In genomic region chr15:9271876-9272275, GRCm38 (mm10) we compare ENCODE assay signal across 27 mouse cellular contexts. TPM values are rescaled to one million over a fixed set of nuclear protein-coding genes. Genes with fewer than 3 reads are reported as not detected.
"Had no signal": no experiment of that assay in that cellular context is flagged by ENCODE, and none has a peak within 500 bp of the region (broad histone marks: within the 10 kb centered on the region; RNA-seq: fewer than 3 reads in every experiment).

No protein-coding gene starts in this region.

- ATAC-seq: liver, postnatal 0 days; lung, postnatal 0 days; midbrain, embryonic 15.5 days had no signal

- H3K9ac ChIP-seq: kidney, embryonic 15.5 days; limb, embryonic 12.5 days; limb, embryonic 15.5 days; liver, embryonic 14.5 days; liver, postnatal 0 days; lung, embryonic 14.5 days; midbrain, embryonic 12.5 days; midbrain, embryonic 15.5 days had no signal

- H3K27me3 ChIP-seq: kidney, embryonic 15.5 days; limb, embryonic 12.5 days; limb, embryonic 15.5 days; midbrain, embryonic 12.5 days; midbrain, embryonic 15.5 days had no signal

- H3K4me2 ChIP-seq: kidney, embryonic 15.5 days; limb, embryonic 12.5 days; limb, embryonic 15.5 days; liver, embryonic 11.5 days; lung, embryonic 14.5 days; midbrain, embryonic 12.5 days; midbrain, embryonic 15.5 days had no signal

- H3K4me3 ChIP-seq: kidney, embryonic 15.5 days; limb, embryonic 12.5 days; limb, embryonic 15.5 days; midbrain, embryonic 12.5 days; midbrain, embryonic 15.5 days had no signal

- H3K9me3 ChIP-seq: kidney, embryonic 15.5 days; limb, embryonic 12.5 days; limb, embryonic 15.5 days; midbrain, embryonic 12.5 days; midbrain, embryonic 15.5 days had no signal

- H3K27ac ChIP-seq: kidney, embryonic 15.5 days; limb, embryonic 12.5 days; limb, embryonic 15.5 days; liver, embryonic 14.5 days; macrophage; midbrain, embryonic 12.5 days; midbrain, embryonic 15.5 days had no signal

- H3K4me1 ChIP-seq: kidney, embryonic 15.5 days; limb, embryonic 12.5 days; limb, embryonic 15.5 days; midbrain, embryonic 12.5 days; midbrain, embryonic 15.5 days had no signal

- H3K36me3 ChIP-seq: kidney, embryonic 15.5 days; limb, embryonic 12.5 days; limb, embryonic 15.5 days; midbrain, embryonic 12.5 days; midbrain, embryonic 15.5 days had no signal

- DNase-seq: kidney, adult 11 months; kidney, adult 8-10 months; kidney, postnatal 14 days; kidney, postnatal 4 days; left cerebral cortex, postnatal 4 days; liver, postnatal 0 days; lung, embryonic 14.5 days; right cerebral cortex, postnatal 14 days; spleen, adult 18-20 months; thymus, adult 2 months; thymus, postnatal 14 days; thymus, postnatal 4 days had no signal

RNA-seq across cellular contexts. Expression of gene Ugt3a1, which starts 4.8 kb away (rescaled TPM):
- total RNA-seq: layer of hippocampus, adult 18-20 months; layer of hippocampus, postnatal 14 days; left cerebral cortex, adult 8-10 months; left cerebral cortex, postnatal 14 days; left cerebral cortex, postnatal 4 days had no signal
- polyA plus RNA-seq: limb, embryonic 12.5 days; limb, embryonic 15.5 days; liver, embryonic 11.5 days; lung, embryonic 14.5 days; lung, postnatal 0 days; macrophage; midbrain, embryonic 12.5 days; midbrain, embryonic 15.5 days; neural tube, embryonic 11.5 days; neural tube, embryonic 14.5 days had no signal
